Mouse (Mus musculus) embryonic facial prominence, embryonic 15.5 days (tissue): ENCODE measurements around the gene Hnrnpa2b1. TPM values are rescaled to one million over a fixed set of nuclear protein-coding genes. Genes with fewer than 3 reads are reported as not detected.
A peak's percentile ranks its signal among the peaks of the same experiment; 100 is the strongest.

Experiments
- ATAC-seq: fragments of 200-750 bp; cut with Nextera tagmentation; 2 replicates; pipeline ENCODE4 v1.8.0; 2017; ENCODE audit warnings: low read depth, moderate TSS enrichment; ENCODE audit not compliant: insufficient number of reproducible peaks, low FRiP score, low TSS enrichment
- H3K27ac ChIP-seq: fragments of 300-500 bp; sonication (generic); replicated peaks from 2 replicates; pipeline ENCODE4 v1.5.1; 2015; ENCODE audit warnings: mild to moderate bottlenecking, inconsistent platforms
- H3K27me3 ChIP-seq: fragments of 300-500 bp; sonication (generic); 2 replicates; pipeline ENCODE4 v1.6.1; 2015; ENCODE audit warnings: inconsistent platforms
- H3K36me3 ChIP-seq: fragments of 300-500 bp; sonication (generic); 2 replicates; pipeline ENCODE4 v1.6.1; 2015; ENCODE audit warnings: mild to moderate bottlenecking, inconsistent platforms
- H3K4me1 ChIP-seq: fragments of 300-500 bp; sonication (generic); 2 replicates; pipeline ENCODE4 v1.6.1; 2015; ENCODE audit warnings: inconsistent platforms
- H3K4me2 ChIP-seq: fragments of 300-500 bp; sonication (generic); replicated peaks from 2 replicates; pipeline ENCODE4 v1.6.1; 2015; ENCODE audit warnings: mild to moderate bottlenecking, inconsistent platforms
- H3K4me3 ChIP-seq: fragments of 300-500 bp; sonication (generic); replicated peaks from 2 replicates; pipeline ENCODE4 v1.5.1; 2015; ENCODE audit warnings: mild to moderate bottlenecking, inconsistent platforms
- H3K9ac ChIP-seq: fragments of 300-500 bp; sonication (generic); 2 replicates; pipeline ENCODE4 v1.6.1; 2015; ENCODE audit warnings: inconsistent platforms
- H3K9me3 ChIP-seq: fragments of 300-500 bp; sonication (generic); replicated peaks from 2 replicates; pipeline ENCODE4 v1.6.1; 2016; ENCODE audit warnings: inconsistent platforms
- WGBS: fragments of 180-500 bp; shearing (Covaris S2); methylation state at CpG from one replicate; pipeline ENCODE4 v1.1.7; 2015; 5-methylcytosine and 5-hydroxymethylcytosine counted together
- polyA plus RNA-seq: library from polyadenylated mRNA; unstranded; fragments of >200 nt; fragmentation: Nextera tagmentation; extraction: Ambion mirVana; gene quantifications from 2 replicates; pipeline ENCODE4 v1.2.1, GENCODE M21; 2015

The Hnrnpa2b1 gene
- polyA plus RNA-seq: 1,589 and 1,636 TPM in 2 replicates

DNA sequence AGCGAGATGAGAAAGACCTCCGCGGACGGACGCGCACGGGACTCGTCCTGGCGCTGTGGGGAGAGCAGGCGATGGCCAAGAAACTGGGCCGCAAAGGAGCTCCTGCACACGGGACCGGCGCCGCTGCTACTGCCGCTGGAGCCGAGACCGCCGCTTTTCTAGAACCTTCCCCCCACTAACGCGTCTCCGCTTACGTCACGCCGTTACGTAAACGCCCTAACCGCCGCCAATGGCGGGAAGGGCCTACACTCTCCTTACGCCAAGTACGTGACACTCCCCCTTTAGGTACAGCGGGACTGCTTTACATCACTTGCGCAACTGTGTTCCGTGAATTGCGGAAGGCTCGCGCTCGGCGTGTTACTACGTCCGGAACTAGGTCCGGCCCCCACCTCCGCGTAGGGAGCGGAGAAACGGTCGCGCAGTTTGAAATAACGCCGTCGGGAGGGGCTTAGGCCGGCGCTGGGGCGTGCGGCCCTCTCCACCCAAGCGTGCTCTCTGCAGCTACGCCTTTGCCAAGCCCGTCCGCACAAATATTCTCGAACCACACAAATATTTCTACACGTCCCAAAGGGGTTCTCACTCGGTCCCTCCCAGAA, at the start of gene Hnrnpa2b1:
TSS of gene Hnrnpa2b1 (minus strand) at position 180 of the 596 bp plus-strand sequence.
- peak; percentile 94 for ATAC-seq
- WGBS: under 1% methylated on average over 63 of the region's 63 CpGs
- peak within 1 kb of the TSS; percentile 52 for H3K4me2 ChIP-seq

GRCm38 (mm10) chr6:51514860-51515259, 45.2 kb upstream of the Hnrnpa2b1 start:
- Histone ChIP-seq H3K9ac (no peak overlapping the region), H3K9me3 (peaks cover 6% of the 10 kb centered on the region; the same call in 1 of the 2 replicates), H3K27me3 (no peaks in the 10 kb centered on the region), H3K4me2 (no peak overlapping the region), H3K36me3 (no peaks in the 10 kb centered on the region), H3K27ac (no peak overlapping the region), H3K4me1 (no peaks in the 10 kb centered on the region), H3K4me3 (no peak overlapping the region)
- no peak for ATAC-seq
- WGBS: 89% methylated on average over 7 of the region's 7 CpGs

More for the DNA sequence above, at the start of gene Hnrnpa2b1:
- Histone ChIP-seq H3K4me3 (peak within 1 kb of the TSS; percentile 87), H3K9ac (peak within 1 kb of the TSS; percentile 96), H3K9me3 (no peaks in the 10 kb centered on the region), H3K4me1 (peaks cover 25% of the 10 kb centered on the region), H3K27ac (peak within 1 kb of the TSS; percentile 100), H3K27me3 (no peaks in the 10 kb centered on the region), H3K36me3 (peaks cover 37% of the 10 kb centered on the region)

- ATAC-seq: no peak
- Histone ChIP-seq H3K36me3 (no peaks in the 10 kb centered on the region), H3K4me1 (no peaks in the 10 kb centered on the region), H3K4me3 (no peak overlapping the region), H3K4me2 (no peak overlapping the region), H3K9ac (no peak overlapping the region), H3K9me3 (peaks cover 6% of the 10 kb centered on the region; the same call in 1 of the 2 replicates), H3K27ac (no peak overlapping the region), H3K27me3 (no peaks in the 10 kb centered on the region)
- WGBS: 76% methylated on average over 3 of the region's 3 CpGs
Observed at GRCm38 (mm10) chr6:51513745-51514144, 44.1 kb upstream of the Hnrnpa2b1 start.

DNA sequence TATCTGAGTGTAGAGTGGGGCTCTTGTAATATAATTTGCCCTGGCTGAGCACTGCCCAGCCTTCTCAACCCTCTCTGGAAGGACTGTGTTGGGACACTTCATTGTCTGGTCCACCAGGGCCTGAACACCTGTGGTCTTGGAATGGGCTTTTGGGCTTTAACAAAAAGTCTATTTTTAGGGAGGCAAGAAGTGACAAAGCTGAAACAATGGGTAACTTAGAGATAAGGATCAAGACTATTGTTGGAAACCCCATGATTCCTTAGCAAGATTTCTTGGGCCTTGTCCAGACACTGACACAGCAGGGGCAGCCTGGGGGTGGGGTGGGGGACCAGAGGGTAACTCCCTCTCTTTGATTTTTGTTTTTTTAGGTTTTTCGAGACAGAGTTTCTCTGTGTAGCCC, 41.3 kb upstream of the Hnrnpa2b1 start:
- no peak overlapping the region for H3K9ac ChIP-seq
- H3K27ac ChIP-seq: no peak overlapping the region
- WGBS: 59% methylated on average over 1 of the region's 1 CpGs
- H3K9me3 ChIP-seq: no peaks in the 10 kb centered on the region
- no peaks in the 10 kb centered on the region for H3K4me1 ChIP-seq
- no peak overlapping the region for H3K4me3 ChIP-seq
- ATAC-seq: no peak
- no peak overlapping the region for H3K4me2 ChIP-seq
- no peaks in the 10 kb centered on the region for H3K27me3 ChIP-seq
- H3K36me3 ChIP-seq: no peaks in the 10 kb centered on the region

DNA sequence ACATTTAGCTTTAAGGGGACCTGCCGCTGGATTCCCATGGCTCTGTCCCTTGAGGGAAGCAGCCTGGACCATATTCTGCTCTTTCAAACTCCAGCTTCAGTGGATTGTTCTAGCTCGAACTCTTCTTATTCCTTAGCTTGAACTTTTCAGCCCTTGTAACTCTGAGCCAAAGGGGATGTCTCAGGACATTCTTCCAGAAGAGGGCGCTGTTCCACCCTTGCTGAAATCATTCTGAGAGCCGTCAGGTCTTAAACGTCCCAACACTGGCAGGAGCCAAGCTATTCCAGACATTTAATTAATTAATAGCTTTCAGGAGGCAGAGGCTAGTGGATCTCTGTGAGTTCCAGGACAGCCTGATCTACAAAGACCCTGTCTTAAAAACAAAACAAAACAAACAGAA, 40.4 kb upstream of the Hnrnpa2b1 start:
- H3K4me2 ChIP-seq: no peak overlapping the region
- no peaks in the 10 kb centered on the region for H3K27me3 ChIP-seq
- H3K27ac ChIP-seq: no peak overlapping the region
- H3K4me3 ChIP-seq: no peak overlapping the region
- H3K9ac ChIP-seq: no peak overlapping the region
- 30% methylated on average over 5 of the region's 5 CpGs for WGBS
- H3K4me1 ChIP-seq: no peaks in the 10 kb centered on the region
- no peaks in the 10 kb centered on the region for H3K36me3 ChIP-seq
- no peaks in the 10 kb centered on the region for H3K9me3 ChIP-seq
- ATAC-seq: no peak

DNA sequence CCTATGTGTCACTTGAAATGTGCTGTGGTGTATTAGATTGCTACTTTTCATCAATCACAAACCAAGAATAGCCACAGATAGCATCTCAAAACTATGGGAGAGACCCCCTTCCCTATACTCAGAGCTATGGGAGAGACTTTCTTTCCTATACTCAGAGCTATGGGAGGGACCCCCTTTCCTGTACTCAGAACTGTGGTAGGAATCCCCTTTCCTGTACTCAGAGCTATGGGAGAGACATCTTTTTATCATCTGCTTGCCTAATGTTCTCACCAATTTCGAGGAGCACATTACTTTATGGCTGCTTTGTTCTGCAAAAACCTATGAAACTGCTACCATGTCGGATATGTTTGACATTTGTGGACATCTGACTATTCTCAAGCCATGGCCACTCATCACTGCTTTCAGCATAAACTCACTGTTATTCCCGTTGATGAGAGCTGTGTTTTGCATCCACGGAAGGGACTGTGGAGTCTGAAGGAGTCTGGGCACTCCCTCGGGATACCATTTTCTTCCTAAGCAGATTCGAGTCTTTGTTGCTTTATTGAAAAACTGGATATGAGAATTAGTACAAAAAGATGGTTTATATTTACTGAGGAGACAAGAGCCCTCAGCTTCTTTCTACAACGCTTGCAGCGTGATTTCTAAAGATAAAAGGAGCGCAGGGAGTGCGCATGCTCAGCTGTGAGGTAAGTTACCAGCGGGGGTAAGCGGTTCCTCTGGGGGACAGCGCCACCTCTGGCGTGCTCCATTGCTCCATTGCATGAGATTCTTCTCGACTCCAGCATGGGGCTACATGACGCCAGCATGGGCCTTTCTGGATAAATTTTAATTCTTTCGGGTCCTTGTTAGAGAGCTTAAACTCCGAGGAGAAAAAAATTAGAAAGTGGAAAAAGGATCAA, 39.3 kb upstream of the Hnrnpa2b1 start:
- Histone ChIP-seq H3K4me3 (peak overlapping the region; percentile 33), H3K27me3 (no peaks in the 10 kb centered on the region), H3K4me2 (peak overlapping the region; percentile 40), H3K9ac (no peak overlapping the region), H3K9me3 (no peaks in the 10 kb centered on the region), H3K27ac (no peak overlapping the region), H3K36me3 (no peaks in the 10 kb centered on the region), H3K4me1 (no peaks in the 10 kb centered on the region)
- WGBS: 27% methylated on average over 18 of the region's 18 CpGs
- 0 out of 2 replicates have a peak, but pooled peaks have one; percentile 57 for ATAC-seq

DNA sequence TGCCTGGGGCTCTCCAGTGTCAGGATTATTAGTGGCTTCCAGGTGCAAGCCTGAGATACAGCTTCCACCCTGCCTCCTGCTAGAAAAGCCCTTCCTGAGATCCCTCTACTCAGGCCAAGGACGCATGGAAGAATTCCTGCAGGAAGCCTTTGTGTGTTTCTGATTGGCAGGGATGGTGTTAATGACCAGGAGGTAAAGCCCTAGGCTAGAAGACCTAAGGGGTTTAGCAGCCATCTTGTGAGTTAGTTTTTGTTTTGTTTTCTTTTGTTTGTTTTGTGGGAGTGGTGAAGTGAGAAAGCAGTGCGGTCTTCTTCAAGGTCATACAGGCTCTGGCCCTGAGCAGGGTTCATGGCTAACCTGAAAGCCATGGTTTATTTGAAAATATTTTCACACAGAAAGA, 37.9 kb upstream of the Hnrnpa2b1 start:
- Histone ChIP-seq H3K27ac (no peak overlapping the region), H3K9ac (no peak overlapping the region), H3K36me3 (no peaks in the 10 kb centered on the region), H3K9me3 (no peaks in the 10 kb centered on the region), H3K4me1 (no peaks in the 10 kb centered on the region), H3K27me3 (no peaks in the 10 kb centered on the region), H3K4me2 (no peak overlapping the region), H3K4me3 (no peak overlapping the region)
- WGBS: 81% methylated on average over 2 of the region's 2 CpGs
- ATAC-seq: no peak

DNA sequence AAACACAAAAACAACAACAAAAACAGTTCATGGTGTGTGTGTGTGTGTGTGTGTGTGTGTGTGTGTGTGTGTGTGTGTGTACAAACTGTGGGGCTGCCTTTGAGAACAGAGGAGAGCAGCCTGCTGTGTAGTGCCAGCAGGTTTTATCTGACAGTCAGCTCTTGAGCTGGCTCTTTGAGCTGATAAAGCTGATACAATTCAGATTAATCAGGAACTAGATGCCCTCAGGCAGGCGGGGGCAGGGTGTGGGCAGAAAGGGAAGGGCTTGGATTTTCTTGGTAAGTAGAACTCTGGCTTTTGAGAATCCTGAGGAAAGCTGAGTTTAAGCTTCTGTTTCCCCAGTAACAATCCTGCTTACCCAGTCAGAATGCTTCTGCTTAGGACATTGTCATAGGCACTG, 36.0 kb upstream of the Hnrnpa2b1 start:
- H3K4me2 ChIP-seq: no peak overlapping the region
- 48% methylated on average over 1 of the region's 1 CpGs for whole genome bisulfite sequencing
- H3K4me1 ChIP-seq: no peaks in the 10 kb centered on the region
- H3K27me3 ChIP-seq: no peaks in the 10 kb centered on the region
- no peak overlapping the region for H3K4me3 ChIP-seq
- H3K9me3 ChIP-seq: no peaks in the 10 kb centered on the region
- no peak overlapping the region for H3K9ac ChIP-seq
- H3K27ac ChIP-seq: no peak overlapping the region
- H3K36me3 ChIP-seq: no peaks in the 10 kb centered on the region
- no peak for ATAC-seq

- H3K9me3 ChIP-seq: no peaks in the 10 kb centered on the region
- H3K27me3 ChIP-seq: no peaks in the 10 kb centered on the region
- WGBS: 68% methylated on average over 8 of the region's 8 CpGs
- no peaks in the 10 kb centered on the region for H3K4me1 ChIP-seq
- H3K9ac ChIP-seq: no peak overlapping the region
- H3K36me3 ChIP-seq: no peaks in the 10 kb centered on the region
- no peak for ATAC-seq
- no peak overlapping the region for H3K4me2 ChIP-seq
- no peak overlapping the region for H3K4me3 ChIP-seq
- H3K27ac ChIP-seq: no peak overlapping the region
Observed at GRCm38 (mm10) chr6:51497321-51498111, 27.8 kb upstream of the Hnrnpa2b1 start.

GRCm38 (mm10) chr6:51489787-51490186, 20.1 kb upstream of the Hnrnpa2b1 start:
- Histone ChIP-seq H3K4me3 (no peak overlapping the region), H3K36me3 (no peaks in the 10 kb centered on the region), H3K9me3 (no peaks in the 10 kb centered on the region), H3K9ac (no peak overlapping the region), H3K4me1 (0 out of 2 replicates have a peak, but pooled peaks cover 3% of the 10 kb centered on the region), H3K4me2 (no peak overlapping the region), H3K27ac (no peak overlapping the region), H3K27me3 (no peaks in the 10 kb centered on the region)
- no peak for ATAC-seq
- 59% methylated on average over 2 of the region's 2 CpGs for WGBS

GRCm38 (mm10) chr6:51486731-51487130, 17.0 kb upstream of the Hnrnpa2b1 start:
- Histone ChIP-seq H3K36me3 (peaks cover 17% of the 10 kb centered on the region), H3K4me2 (no peak overlapping the region), H3K27me3 (no peaks in the 10 kb centered on the region), H3K27ac (no peak overlapping the region), H3K4me1 (0 out of 2 replicates have a peak, but pooled peaks cover 3% of the 10 kb centered on the region), H3K4me3 (no peak overlapping the region), H3K9ac (no peak overlapping the region), H3K9me3 (no peaks in the 10 kb centered on the region)
- WGBS: 90% methylated on average over 5 of the region's 5 CpGs
- no peak for ATAC-seq
